Mouse (Mus musculus): ENCODE data around the gene Manba.
"Not testable (repeated sequence)": the region's sequence is repeated elsewhere in the genome, so short reads cannot be mapped to it uniquely, and the experiment has no call there.

Gene Manba

GRCm38 (mm10) chr3:135524900-135525299 lies 39.5 kb downstream of the Manba start:
- DNase-seq (ENCODE audit: low spot score): not testable (repeated sequence)

DNA sequence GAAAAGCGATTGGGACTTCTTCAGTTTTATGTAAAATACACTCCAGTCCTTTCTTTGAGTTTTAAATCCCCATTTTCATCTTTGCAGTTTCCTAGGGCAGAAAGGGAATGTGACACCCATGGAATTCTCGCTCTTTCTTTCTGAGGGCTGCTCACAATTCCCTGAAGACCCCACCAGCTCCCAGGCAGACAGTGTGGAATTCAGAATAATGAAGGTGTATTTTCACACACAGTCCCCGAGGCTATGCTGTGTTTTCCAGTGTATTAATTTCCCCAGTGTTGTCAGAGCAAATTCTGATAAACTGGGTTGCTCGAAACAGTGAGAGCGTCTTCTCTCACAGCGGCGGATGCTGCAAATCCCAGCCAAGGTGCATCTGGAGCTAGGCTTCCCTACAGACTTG lies 44.3 kb downstream of the Manba start:
- no peak for DNase-seq (ENCODE audit: low spot score)

GRCm38 (mm10) chr3:135531762-135532161 lies 46.4 kb downstream of the Manba start:
- no peak for DNase-seq (ENCODE audit: low spot score)

GRCm38 (mm10) chr3:135534103-135534502 lies 48.7 kb downstream of the Manba start:
- DNase-seq (ENCODE audit: low spot score): no peak

DNA sequence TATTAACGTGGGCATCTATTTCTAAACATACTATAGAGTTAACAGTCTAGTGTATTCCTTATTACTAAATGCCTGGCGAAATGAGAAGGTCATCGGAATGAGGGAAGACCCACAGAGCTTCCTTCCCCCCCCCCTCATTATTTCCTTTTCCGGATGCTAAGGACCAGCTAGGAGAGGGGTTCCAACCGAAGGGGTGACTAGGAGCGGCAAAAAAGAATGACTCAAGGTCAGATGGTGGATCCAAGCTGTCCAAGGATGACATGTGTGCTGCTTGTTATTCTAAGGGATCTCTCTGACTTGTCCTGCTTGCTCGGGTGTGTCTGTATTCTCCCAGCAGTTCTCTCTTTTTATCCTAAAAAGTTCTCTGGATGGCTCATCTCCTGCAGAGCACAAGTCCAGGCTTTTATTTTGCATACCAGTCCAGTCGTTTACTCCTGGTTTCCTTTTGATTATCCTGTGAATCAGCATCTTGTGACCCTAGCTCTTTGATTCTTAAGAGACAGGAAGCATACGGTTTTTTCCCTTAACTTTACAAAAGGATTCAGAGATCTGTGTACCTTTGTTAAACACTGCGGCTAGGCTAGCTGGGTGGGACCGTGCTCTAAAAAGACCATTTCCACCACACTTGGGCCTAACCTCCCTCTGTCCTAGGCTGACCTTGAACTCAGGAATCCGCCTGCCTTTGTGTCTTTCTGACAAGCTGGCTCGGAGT lies 61.0 kb downstream of the Manba start:
- no peak for DNase-seq (ENCODE audit: low spot score)

- DNase-seq (ENCODE audit: low spot score): no peak
Measured at GRCm38 (mm10) chr3:135547298-135547697, 61.9 kb downstream of the Manba start.

DNA sequence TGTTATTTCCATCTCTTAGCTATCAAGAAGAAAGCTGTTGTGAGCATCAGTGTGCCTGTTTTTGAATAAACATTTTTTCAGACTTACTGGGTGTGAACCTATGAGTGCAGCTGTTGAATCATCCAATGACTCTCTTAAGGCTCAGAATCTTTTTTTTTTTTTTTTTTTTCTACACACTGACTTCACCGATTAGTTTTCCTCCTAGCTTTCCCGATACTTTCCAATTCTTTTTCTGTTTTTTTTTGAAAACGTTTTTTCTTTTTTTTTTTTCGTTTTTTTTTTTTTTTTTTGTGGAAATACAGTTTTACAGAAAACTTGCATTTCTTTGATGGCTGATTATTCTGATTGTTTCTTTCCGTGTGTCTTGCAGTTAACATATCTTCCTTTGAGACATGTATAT lies 67.5 kb downstream of the Manba start:
- no peak for DNase-seq (ENCODE audit: low spot score)

DNA sequence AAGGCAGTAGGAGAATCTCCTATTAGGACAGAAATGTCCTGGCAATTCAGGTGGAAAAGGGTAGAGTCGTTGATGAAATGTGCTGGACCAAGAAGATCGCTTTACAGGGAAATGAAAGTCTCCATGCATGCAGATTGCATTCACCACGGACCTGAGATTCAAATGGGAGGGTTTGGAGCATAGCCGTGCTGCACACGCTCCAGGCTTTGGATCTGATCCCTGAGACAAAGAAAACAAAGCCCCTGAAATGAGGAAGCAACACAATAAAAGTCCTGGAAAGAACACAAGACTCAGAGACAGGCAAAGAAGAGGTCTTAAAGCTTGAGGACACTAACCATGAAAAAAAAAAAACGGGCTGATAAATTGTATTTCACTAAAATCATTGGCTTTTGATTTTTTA lies 69.8 kb downstream of the Manba start:
- DNase-seq (ENCODE audit: low spot score): no peak

GRCm38 (mm10) chr3:135556052-135556587 lies 70.7 kb downstream of the Manba start:
- DNase-seq (ENCODE audit: low spot score): no peak

GRCm38 (mm10) chr3:135556851-135557662 lies 71.6 kb downstream of the Manba start:
- DNase-seq (ENCODE audit: low spot score): no peak

DNA sequence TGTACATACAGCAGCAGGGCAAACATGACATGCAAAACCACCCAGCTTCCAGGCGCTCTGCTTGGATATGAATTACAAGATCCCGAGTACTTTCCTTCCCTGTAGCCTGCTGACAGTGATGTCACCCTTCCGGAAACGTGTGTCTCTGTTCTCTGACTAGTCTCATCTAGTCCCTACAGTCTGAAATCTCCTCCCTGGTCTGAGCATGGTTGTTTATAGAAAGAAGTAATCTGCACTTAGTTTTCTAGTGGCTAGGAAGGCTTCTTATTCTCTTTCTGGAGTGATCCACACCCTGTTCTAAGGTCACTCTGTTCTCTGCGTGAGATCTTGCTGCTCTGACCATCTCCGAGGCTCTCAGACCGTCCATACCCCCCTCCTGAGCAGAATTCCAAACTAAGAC lies 76.6 kb downstream of the Manba start:
- no peak for DNase-seq (ENCODE audit: low spot score)

GRCm38 (mm10) chr3:135563163-135563689 lies 77.8 kb downstream of the Manba start:
- no peak for DNase-seq (ENCODE audit: low spot score)

DNA sequence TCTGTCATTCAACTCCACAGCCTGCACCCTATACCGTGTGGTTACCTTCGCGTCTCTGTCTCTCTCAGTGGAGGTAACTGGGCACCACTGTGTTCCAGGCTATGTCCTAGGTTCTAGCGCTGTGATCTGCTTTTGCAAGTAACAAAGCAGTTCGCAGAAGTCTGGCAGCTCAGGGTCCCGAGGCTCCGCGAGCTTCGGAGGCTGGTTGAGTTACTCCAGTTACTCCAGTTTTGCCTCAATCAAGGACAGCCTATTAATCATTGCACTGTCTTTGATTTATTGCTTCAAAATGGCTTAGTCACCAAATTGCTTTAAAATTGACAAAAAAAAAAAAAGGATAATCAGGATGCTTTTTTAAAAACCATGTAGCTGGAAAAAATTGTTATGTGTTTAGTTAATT lies 79.3 kb downstream of the Manba start:
- DNase-seq (ENCODE audit: low spot score): no peak

DNA sequence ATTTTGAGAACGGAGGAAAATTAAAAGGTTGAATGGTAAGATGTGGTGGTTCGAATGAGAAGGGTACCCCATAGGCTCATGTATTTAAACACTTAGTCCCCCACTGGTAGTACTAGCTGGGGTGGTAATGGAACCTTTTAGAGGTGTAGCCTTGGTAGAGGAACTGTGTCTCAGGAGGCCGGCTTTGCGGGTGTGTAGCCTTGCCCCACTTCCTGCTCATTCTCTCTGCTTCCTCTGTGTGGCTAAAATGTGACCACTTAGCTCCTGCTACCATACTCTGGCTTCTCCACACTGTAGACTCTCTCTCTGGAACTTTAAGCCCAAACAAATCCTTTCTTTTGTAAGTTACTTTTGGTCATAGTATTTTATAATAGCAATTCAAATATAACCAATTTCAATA lies 79.9 kb downstream of the Manba start:
- DNase-seq (ENCODE audit: low spot score): no peak

GRCm38 (mm10) chr3:135567888-135568287 lies 82.5 kb downstream of the Manba start:
- DNase-seq (ENCODE audit: low spot score): no peak

DNA sequence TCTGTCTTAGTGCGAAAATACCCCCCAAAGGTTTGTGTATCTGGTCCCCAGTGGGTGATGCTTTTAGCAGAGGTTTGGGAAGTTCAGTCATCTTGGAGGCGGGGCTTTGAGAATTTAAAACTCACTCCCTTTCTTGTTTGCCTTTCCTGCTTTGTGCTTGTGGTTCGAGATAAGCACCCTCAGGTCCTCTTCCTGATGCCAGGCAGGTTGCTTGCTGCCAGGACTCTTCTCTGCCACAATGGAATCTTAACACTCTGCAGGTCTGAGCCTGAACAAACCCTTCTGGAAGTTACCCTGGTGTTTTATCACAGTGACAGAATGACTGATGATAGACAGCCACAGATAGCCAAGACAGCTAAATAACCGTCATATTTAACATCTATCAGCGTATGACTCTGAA lies 83.2 kb downstream of the Manba start:
- DNase-seq (ENCODE audit: low spot score): no peak

- DNase-seq (ENCODE audit: low spot score): no peak
Measured at GRCm38 (mm10) chr3:135571540-135571939, 86.1 kb downstream of the Manba start.

DNA sequence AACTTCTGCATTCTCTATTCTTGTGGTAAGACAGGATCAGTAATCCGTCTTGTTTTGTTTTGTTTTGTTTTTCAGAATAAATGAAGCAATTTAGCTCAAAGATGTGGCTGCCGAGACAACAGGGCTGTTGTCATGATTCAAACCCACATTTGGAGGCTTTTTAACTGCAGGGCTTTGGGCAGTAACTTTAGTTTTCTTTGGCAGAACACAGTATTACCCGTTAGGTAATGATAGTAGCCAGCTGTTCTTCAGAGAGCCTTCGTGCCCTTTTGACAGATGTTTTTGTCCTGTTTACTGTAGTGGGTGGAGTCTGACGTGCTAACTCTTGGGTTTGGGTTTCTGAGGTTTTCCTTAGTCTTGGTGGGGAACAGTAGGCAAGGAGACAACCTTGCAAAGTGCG lies 87.6 kb downstream of the Manba start:
- DNase-seq (ENCODE audit: low spot score): no peak

GRCm38 (mm10) chr3:135575126-135575525 lies 89.7 kb downstream of the Manba start:
- DNase-seq (ENCODE audit: low spot score): no peak

- DNase-seq (ENCODE audit: low spot score): no peak
Measured at GRCm38 (mm10) chr3:135578588-135579140, 93.3 kb downstream of the Manba start.

DNA sequence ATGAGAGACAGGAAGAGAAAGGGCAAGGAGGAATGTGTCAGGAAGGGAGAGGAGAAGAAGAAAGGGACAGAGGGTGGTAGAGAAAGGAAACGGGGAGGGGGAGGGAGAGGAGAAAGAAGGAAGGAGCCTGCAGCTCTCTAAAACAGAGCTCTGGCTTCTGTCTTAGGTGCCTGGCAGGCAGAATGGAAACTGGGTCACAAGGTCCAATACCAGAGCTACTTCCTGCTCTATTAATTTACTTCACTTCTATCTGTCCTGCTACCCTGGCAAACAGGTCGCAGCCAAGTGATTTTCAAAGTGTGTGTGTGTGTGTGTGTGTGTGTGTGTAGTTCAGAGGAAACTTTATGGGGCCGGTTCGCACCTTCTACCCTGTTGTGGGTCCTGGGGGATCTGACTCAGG lies 93.8 kb downstream of the Manba start:
- no peak for DNase-seq (ENCODE audit: low spot score)

GRCm38 (mm10) chr3:135580439-135581275 lies 95.2 kb downstream of the Manba start:
- no peak for DNase-seq (ENCODE audit: low spot score)

All from retina, embryonic 14.5 days (tissue).